Mouse (Mus musculus): ENCODE measurements around the gene Ocln. TPM values are rescaled to one million over a fixed set of nuclear protein-coding genes. Genes with fewer than 3 reads are reported as not detected.

Gene Ocln
- total RNA-seq (2023; ENCODE audit: inconsistent age): not detected in 4 replicates

GRCm38 (mm10) chr13:100552369-100553041 is at the start of gene Ocln:
Ocln (minus strand) TSS chr13:100552718.

DNA sequence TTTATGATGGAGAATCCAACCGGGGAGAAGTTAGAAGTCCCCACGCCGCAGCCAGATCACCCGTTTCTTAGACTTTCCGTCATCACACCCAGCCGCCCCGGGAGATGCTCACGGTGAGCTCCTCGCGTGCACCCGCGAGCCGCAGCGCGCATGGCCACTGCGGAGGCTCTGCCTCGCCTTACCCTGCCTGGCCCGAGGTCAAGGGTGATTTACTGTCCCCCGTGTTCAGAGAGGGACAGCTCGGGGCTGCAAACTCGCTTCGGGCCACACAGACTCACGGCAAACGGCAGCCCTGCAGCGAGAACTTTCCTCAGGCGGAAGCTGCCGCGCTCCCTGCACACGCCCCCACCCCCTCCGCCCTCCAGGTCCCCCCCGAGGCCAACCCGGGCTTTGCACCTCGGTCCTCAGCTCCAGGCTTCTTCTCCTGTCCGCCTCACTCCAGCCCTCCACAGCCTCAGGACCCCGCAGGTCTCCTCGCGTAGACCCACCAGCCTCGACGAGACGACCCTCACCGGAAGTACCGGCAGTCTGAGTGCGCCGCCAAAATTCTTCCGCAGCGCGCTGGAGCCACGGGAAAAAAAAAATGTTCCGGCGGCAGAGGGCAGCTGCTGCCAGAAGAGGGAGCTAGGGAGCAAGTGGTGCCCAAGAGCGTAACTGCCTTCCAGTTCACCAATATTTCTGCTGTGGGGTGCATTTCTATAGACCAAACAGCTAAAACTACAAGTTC is 60.3 kb downstream of the Ocln start, which contains the start of gene Gtf2h2:
Gtf2h2 (minus strand) TSS at position 519 of the 727 bp plus-strand sequence.

DNA sequence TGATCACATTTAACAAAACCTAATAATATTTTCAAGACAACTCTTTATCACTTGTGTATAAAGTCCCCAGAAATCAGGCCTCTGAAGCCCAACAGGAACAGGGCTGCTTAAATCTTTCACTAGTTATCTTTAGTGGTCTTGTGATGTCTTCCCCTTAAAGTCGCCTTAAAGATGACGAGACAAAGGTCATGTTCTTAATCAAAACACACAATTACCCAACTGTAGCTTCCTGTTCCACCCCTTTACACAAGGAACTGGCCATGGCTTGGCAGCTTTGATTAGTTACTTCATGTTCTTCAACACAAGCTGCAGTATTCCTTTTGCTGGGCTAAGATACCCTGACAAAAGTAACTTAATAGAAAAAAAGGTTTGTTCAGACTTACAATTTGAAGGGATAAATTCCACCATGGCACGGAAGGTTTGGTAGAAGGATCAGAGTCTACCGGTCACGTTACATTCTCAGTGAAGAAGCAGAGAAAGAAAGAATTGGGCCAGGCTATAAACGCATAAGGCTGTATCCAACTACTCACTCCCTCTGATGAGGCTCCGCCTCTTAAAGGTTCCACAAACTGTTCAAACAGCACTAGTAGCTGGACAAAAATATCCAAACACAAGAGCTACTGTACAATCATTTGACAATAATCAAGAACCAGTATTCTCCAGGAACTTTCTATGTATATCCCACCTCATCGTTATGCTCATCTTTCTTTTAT is 99.9 kb downstream of the Ocln start, which contains the start of gene Naip1:
Naip1 (minus strand) TSS at position 455 of the 713 bp plus-strand sequence.

Other genes with a start within 250 kb of the Ocln start
- gene Naip6, start 235.0 kb downstream of the Ocln start, total RNA-seq (2023; ENCODE audit: inconsistent age): 3.6 to 4.6 TPM (median 4.1 TPM) in 4 replicates
- gene Naip1, start 99.8 kb downstream of the Ocln start, total RNA-seq (2023; ENCODE audit: inconsistent age): 0.13 TPM in 1 of 4 replicates, not detected in the others
- 54.9 to 63.3 TPM (median 57.4 TPM) in 4 replicates for gene Gtf2h2, start 60.1 kb downstream of the Ocln start, total RNA-seq (2023; ENCODE audit: inconsistent age)
- 9.7 to 12.1 TPM (median 10.1 TPM) in 4 replicates for gene Marveld2, start 64.3 kb upstream of the Ocln start, total RNA-seq (2023; ENCODE audit: inconsistent age)
- gene Ak6, start 98.3 kb upstream of the Ocln start, total RNA-seq (2023; ENCODE audit: inconsistent age): 96.5 to 119 TPM (median 106 TPM) in 4 replicates
- gene Rad17, start 98.3 kb upstream of the Ocln start, total RNA-seq (2023; ENCODE audit: inconsistent age): 30.7 to 32.7 TPM (median 31.6 TPM) in 4 replicates
- gene Taf9, start 98.9 kb upstream of the Ocln start, total RNA-seq (2023; ENCODE audit: inconsistent age): 17.8 to 21.4 TPM (median 19.4 TPM) in 4 replicates
- 12.4 to 14.3 TPM (median 12.9 TPM) in 4 replicates for gene Ccdc125, start 117.0 kb upstream of the Ocln start, total RNA-seq (2023; ENCODE audit: inconsistent age)
- gene Cdk7, start 178.2 kb upstream of the Ocln start, total RNA-seq (2023; ENCODE audit: inconsistent age): 33.5 to 40.8 TPM (median 37.2 TPM) in 4 replicates
- gene Mrps36, start 191.9 kb upstream of the Ocln start, total RNA-seq (2023; ENCODE audit: inconsistent age): 24.3 to 28.0 TPM (median 26.8 TPM) in 4 replicates
- gene Cenph, start 223.2 kb upstream of the Ocln start, total RNA-seq (2023; ENCODE audit: inconsistent age): 1.3 to 2.9 TPM (median 1.8 TPM) in 4 replicates
- gene Ccnb1, start 233.9 kb upstream of the Ocln start, total RNA-seq (2023; ENCODE audit: inconsistent age): 4.3 to 8.4 TPM (median 6.1 TPM) in 4 replicates

Data from B cell, adult (primary cell).